Mouse (Mus musculus) forelimb bud, embryonic 11.5 days (tissue): ENCODE data around the gene Ube2v1.

Experiments
- DNase-seq: peaks from one replicate; pipeline ENCODE4 v3.0.0-alpha.2; 2012; ENCODE audit warnings: low read depth, low spot score

The Ube2v1 gene

DNA sequence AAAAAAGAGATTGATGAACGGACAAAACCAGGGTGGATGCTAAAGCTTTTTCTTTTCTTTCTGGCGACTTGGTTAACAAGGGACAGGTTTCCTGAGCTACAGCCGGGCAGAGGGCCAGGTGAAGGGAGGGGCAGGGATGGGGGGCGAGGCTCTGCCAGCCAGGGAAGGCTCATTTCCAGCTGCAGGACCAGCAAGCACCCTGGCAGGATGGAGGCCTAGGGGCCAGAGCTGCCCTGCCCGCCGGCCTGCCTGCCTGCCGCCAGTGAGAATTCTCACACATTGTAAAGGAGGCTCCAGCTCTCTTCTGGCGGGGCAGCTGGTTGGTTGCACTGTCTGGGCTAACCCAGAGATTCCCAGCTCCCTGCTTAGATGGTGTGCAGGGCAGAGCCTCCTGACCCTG, 69.8 kb downstream of the Ube2v1 start:
- no peak for DNase-seq

DNA sequence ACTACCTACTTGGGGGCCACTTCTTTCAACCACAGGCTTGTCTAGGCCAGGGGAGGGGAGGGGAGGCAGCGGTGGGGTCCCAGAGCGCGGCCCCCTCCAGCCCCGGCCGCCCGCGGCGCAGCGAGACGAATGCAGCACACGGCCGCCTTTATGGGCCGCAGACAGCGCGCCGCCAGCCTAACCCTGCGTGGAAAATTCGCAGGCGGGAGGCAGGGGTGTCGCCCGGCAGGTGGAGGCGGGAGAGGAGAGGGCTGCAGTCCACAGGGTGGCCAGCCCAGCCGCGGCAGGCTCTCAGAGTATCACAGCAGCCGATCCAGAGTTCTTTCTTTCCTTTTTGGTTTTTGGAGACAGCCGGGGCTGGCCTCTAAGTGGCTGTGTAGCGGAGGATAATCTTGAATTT, 72.5 kb downstream of the Ube2v1 start:
- no peak for DNase-seq
